Mouse (Mus musculus): Measurements from ENCODE around the gene Large1.

DNA sequence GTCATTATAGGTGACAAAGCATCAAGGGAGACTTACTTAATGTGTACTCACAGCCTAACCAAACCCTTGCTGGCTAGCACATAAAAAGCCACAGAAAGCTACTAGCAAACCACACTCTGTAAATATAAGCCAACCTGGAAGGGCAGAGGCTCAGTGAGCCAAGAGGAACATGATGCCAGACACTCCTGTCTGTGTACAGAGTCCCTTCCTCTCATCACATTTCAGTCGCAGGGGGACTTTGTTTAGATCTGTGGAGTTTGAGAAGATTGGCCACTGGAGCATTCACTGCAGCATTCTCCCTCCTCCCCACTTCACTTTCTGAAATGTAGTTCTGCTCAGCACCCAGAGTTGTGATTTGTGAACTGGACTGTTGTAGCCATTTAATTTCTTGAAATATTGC, 291.9 kb downstream of the Large1 start:
- TF ChIP-seq POLR2A (IDR thresholded peaks at IDR 0.05; ENCODE audit: low read depth, low read length) (no peak), CTCF (IDR thresholded peaks at IDR 0.05; ENCODE audit: extremely low read depth, insufficient read depth, insufficient read length, insufficient replicate concordance) (no peak)
